Mouse (Mus musculus) hindbrain, embryonic 14.5 days (tissue): ENCODE data around the gene Gm10188. TPM values are rescaled to one million over a fixed set of nuclear protein-coding genes. Genes with fewer than 3 reads are reported as not detected.

Experiments used
- microRNA counts: library from miRNA; unstranded; fragments of <30 nt; microRNA quantifications from one replicate; lab custom pipeline; 2016
- microRNA-seq: library from miRNA; unstranded; fragments of <30 nt; microRNA quantifications from one replicate; pipeline ENCODE4, GENCODE M21; 2016
- polyA plus RNA-seq: library from polyadenylated mRNA; unstranded; fragments of >200 nt; fragmentation: Nextera tagmentation; extraction: Ambion mirVana; gene quantifications from 2 replicates; pipeline ENCODE4 v1.2.1, GENCODE M21; 2014

The Gm10188 gene
- polyA plus RNA-seq, 1 experiment from 2014 or later = 0.47 TPM

MicroRNA genes within 50 kb of the gene (microRNA counts, 519-probe panel; counts per million panel counts)
- microRNA mmu-miR-135b (lab: Ali Mortazavi, UCI) = 5,135 counts per million, percentile 58 among the panel's probes with 10 or more counts

Small RNA genes lying within 50 kb of the gene (microRNA-seq; reads per million reads assigned to microRNA genes)
- gene Mir135b = 10,792 reads per million, percentile 96 among the genes with 10 or more reads in this experiment

Other genes with a start within 250 kb of the Gm10188 start
- 13.1 and 14.1 TPM in 2 replicates for gene Elk4, start 222.2 kb downstream of the Gm10188 start, polyA plus RNA-seq
- gene Mfsd4a, start 161.7 kb downstream of the Gm10188 start, polyA plus RNA-seq = 9.7 and 10.4 TPM in 2 replicates
- gene Cdk18, start 90.1 kb downstream of the Gm10188 start, polyA plus RNA-seq = 0.37 and 0.63 TPM in 2 replicates
- 15.9 and 22.1 TPM in 2 replicates for gene Lemd1, start 38.3 kb downstream of the Gm10188 start, polyA plus RNA-seq
- 3.6 and 3.8 TPM in 2 replicates for gene AC124108.1, start 38.3 kb downstream of the Gm10188 start, polyA plus RNA-seq
- gene Klhdc8a, start 68.9 kb upstream of the Gm10188 start, polyA plus RNA-seq = 8.5 and 10.4 TPM in 2 replicates
- gene Nuak2, start 86.4 kb upstream of the Gm10188 start, polyA plus RNA-seq = 10.7 and 14.0 TPM in 2 replicates
- 31.0 and 33.9 TPM in 2 replicates for gene Tmcc2, start 161.5 kb upstream of the Gm10188 start, polyA plus RNA-seq
- gene Dstyk, start 187.8 kb upstream of the Gm10188 start, polyA plus RNA-seq = 10.0 and 10.4 TPM in 2 replicates
- gene Rbbp5, start 247.6 kb upstream of the Gm10188 start, polyA plus RNA-seq = 40.9 and 47.3 TPM in 2 replicates